Mouse (Mus musculus): Measurements from ENCODE around the gene Fgd1.

The Fgd1 gene

GRCm38 (mm10) chrX:151087418-151087817 is 41.5 kb downstream of the Fgd1 start:
- no peak for DNase-seq (ENCODE audit: low read depth)

GRCm38 (mm10) chrX:151096171-151097058 is 50.5 kb downstream of the Fgd1 start, which contains the start of gene Tsr2:
Gene Tsr2 (minus strand): TSS chrX:151096543.
- DNase-seq (ENCODE audit: low read depth): peak; percentile 44

GRCm38 (mm10) chrX:151107301-151108067 is 61.5 kb downstream of the Fgd1 start:
- DNase-seq (ENCODE audit: low read depth): no peak

GRCm38 (mm10) chrX:151116795-151117194 is 70.8 kb downstream of the Fgd1 start:
- DNase-seq (ENCODE audit: low read depth): no peak

- no peak for DNase-seq (ENCODE audit: low read depth)
Measured at GRCm38 (mm10) chrX:151117432-151117831, 71.5 kb downstream of the Fgd1 start.

GRCm38 (mm10) chrX:151123933-151124332 is 78.0 kb downstream of the Fgd1 start:
- DNase-seq (ENCODE audit: low read depth): no peak

GRCm38 (mm10) chrX:151130493-151130892 is 84.5 kb downstream of the Fgd1 start:
- no peak for DNase-seq (ENCODE audit: low read depth)

GRCm38 (mm10) chrX:151132785-151133184 is 86.8 kb downstream of the Fgd1 start:
- no peak for DNase-seq (ENCODE audit: low read depth)

Data from c-Kit-positive CD71-negative TER-119-negative erythroid progenitor cells, embryonic 14.5 days (primary cell).